Mouse (Mus musculus): ENCODE measurements around the gene Nln. TPM values are rescaled to one million over a fixed set of nuclear protein-coding genes. Genes with fewer than 3 reads are reported as not detected.
A peak's percentile ranks its signal among the peaks of the same experiment; 100 is the strongest.

The Nln gene
- total RNA-seq, 2 experiments from 2014 or later: 9.5 to 10.7 TPM

- no peak for DNase-seq
Observed at GRCm38 (mm10) chr13:104097190-104097589, 12.2 kb downstream of the Nln start.

- DNase-seq: no peak
Observed at GRCm38 (mm10) chr13:104095955-104096354, 13.5 kb downstream of the Nln start.

- no peak for DNase-seq
Observed at GRCm38 (mm10) chr13:104094531-104095385, 14.7 kb downstream of the Nln start.

GRCm38 (mm10) chr13:104091734-104092133 lies 17.7 kb downstream of the Nln start:
- DNase-seq: no peak

- DNase-seq: peak; percentile 24
Observed at GRCm38 (mm10) chr13:104089387-104089786, 20.0 kb downstream of the Nln start.

- no peak for DNase-seq
Observed at GRCm38 (mm10) chr13:104084600-104084999, 24.8 kb downstream of the Nln start.

GRCm38 (mm10) chr13:104082504-104082903 lies 26.9 kb downstream of the Nln start:
- DNase-seq: no peak

- no peak for DNase-seq
Observed at GRCm38 (mm10) chr13:104076993-104077392, 32.4 kb downstream of the Nln start.

GRCm38 (mm10) chr13:104074731-104075130 lies 34.7 kb downstream of the Nln start:
- DNase-seq: peak; percentile 60

- DNase-seq: no peak
Observed at GRCm38 (mm10) chr13:104074230-104074629, 35.2 kb downstream of the Nln start.

- DNase-seq: no peak
Observed at GRCm38 (mm10) chr13:104072351-104072750, 37.1 kb downstream of the Nln start.

GRCm38 (mm10) chr13:104070703-104071102 lies 38.7 kb downstream of the Nln start:
- no peak for DNase-seq

- DNase-seq: no peak
Observed at GRCm38 (mm10) chr13:104069216-104069615, 40.2 kb downstream of the Nln start.

GRCm38 (mm10) chr13:104065649-104066347 lies 43.6 kb downstream of the Nln start:
- no peak for DNase-seq

- DNase-seq: no peak
Observed at GRCm38 (mm10) chr13:104063061-104063460, 46.4 kb downstream of the Nln start.

- DNase-seq: no peak
Observed at GRCm38 (mm10) chr13:104061975-104062750, 47.3 kb downstream of the Nln start.

GRCm38 (mm10) chr13:104060231-104060630 lies 49.2 kb downstream of the Nln start:
- no peak for DNase-seq

- no peak for DNase-seq
Observed at GRCm38 (mm10) chr13:104059536-104059935, 49.9 kb downstream of the Nln start.

GRCm38 (mm10) chr13:104058761-104059160 lies 50.7 kb downstream of the Nln start:
- DNase-seq: no peak

- no peak for DNase-seq
Observed at GRCm38 (mm10) chr13:104052271-104052753, 57.1 kb downstream of the Nln start.

- no peak for DNase-seq
Observed at GRCm38 (mm10) chr13:104048835-104049234, 60.6 kb downstream of the Nln start.

GRCm38 (mm10) chr13:104045108-104045507 lies 64.3 kb downstream of the Nln start:
- no peak for DNase-seq

GRCm38 (mm10) chr13:104044332-104044731 lies 65.1 kb downstream of the Nln start:
- no peak for DNase-seq

All from gastrocnemius, postnatal 10 days (tissue).